Mouse (Mus musculus) T-helper 17 cell (primary cell): ENCODE results near the gene Xbp1.

Experiments
- in situ Hi-C, 2 experiments: fragments of 300-600 bp; cut with MboI, MseI; formaldehyde crosslinking; loops; 1 replicate in 1 of 2; 2 replicates in 1 of 2; pipeline ENCODE4 v1.15.1; 2025; ENCODE audit warnings: high pct_unique_total_duplicates in 2 of 2

Gene Xbp1

DNA sequence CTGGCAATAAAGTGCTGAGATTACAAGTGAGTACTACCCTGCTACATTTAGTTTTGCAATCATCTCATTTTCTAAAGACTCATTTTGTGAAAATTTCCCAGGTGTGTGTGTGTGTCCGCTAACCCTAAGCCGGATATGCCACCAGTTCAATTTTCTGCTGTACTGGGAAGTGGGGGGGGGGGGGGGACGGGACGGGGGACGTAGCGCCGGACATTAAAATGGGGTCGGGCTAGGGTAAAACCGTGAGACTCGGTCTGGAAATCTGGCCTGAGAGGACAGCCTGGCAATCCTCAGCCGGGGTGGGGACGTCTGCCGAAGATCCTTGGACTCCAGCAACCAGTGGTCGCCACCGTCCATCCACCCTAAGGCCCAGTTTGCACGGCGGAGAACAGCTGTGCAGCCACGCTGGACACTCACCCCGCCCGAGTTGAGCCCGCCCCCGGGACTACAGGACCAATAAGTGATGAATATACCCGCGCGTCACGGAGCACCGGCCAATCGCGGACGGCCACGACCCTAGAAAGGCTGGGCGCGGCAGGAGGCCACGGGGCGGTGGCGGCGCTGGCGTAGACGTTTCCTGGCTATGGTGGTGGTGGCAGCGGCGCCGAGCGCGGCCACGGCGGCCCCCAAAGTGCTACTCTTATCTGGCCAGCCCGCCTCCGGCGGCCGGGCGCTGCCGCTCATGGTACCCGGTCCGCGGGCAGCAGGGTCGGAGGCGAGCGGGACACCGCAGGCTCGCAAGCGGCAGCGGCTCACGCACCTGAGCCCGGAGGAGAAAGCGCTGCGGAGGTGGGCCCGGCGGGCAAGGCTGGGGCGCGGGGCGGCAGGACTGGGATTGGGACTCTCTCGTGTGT lies at the start of gene Xbp1:
Gene Xbp1, plus strand, starts transcription at position 248 of the 854 bp plus-strand sequence.
- in situ Hi-C loops = loop anchor here (5.0 kb wide), 1 partner anchor 33 kb away; no protein-coding TSS in a partner anchor

DNA sequence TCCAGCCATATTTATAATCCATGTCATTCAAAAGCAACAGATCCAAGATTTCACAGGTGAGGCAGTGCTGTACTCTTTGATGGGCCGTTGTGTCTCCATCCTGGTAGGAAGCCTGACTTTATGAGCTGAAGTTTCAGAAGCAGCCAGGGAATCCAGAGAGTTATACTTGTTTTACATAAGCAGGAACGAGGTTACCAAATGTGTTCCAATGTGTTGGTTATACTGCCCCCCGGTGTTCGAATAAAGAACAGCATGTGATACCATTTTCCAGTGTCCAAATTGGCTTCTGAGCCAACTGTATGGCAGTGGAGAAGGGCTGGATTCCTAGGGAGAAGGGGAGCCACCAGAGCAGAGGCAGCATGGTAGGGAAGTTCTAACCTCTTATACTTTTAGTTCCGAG lies 46.3 kb upstream of the Xbp1 start:
- in situ Hi-C loops = no loop called here

DNA sequence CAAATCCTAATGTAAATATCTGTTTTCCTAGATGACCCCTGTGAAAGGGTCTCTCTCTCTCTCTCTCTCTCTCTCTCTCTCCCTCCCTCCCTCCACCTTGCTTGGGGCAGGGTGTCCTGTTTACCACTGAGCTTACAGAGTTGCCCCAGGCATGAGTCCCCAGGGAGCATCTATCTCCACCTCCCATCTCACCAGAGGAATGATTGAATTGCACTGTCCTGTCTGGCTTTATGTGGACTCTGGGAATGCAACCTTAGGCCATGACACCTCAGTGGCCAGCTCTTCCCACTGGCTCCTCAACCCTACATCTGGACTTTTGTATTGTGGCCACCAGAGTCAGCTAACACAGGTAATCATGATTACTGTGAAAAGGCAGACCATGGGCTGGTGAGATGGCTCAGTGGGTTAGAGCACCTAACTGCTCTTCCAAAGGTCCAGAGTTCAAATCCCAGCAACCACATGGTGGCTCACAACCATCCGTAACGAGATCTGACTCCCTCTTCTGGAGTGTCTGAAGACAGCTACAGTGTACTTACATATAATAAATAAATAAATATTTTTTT lies 44.8 kb upstream of the Xbp1 start:
- in situ Hi-C loops = loop anchor here in 1 of 2 experiments (5.0 kb wide), 1 partner anchor 183 kb away; no protein-coding TSS in a partner anchor

DNA sequence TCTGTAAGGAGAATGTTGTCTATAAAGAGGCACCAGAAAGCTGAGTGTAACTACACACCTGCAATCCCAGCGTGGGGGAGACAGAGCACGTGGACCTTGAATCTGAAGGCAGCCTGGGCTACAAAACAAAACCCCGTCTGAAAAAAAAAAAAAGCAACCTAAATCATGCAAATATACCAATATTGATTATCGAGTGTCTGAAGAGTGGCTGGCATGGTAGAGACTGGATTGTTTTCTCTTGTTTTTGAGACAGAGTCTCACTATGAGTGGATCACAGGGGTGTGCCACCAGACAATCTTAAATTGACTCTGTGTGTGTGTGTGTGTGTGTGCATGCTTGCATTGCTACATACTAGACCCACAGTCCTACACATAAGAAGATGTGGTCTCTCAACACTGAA lies 43.7 kb upstream of the Xbp1 start:
- in situ Hi-C loops = loop anchor here in 1 of 2 experiments (5.0 kb wide), 1 partner anchor 185 kb away; no protein-coding TSS in a partner anchor

DNA sequence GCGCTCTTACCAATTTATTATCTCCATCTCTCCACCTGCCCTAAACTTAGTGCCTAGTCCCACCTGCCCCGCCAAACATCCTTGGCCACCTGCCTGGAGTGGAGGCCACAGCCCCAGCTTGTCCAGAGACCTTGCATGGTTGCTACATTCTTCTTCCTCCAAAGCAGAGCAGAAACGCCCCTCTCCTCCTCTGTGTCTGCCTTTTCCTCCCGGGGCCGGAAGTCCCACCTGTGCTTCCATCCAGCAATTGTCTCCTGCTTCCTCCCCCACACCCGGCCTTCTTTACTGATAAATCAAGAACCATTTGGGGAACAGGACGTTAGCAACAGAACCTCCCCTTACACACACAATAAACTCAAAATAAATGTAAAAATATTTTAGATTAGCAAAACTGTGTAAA lies 42.3 kb upstream of the Xbp1 start:
- in situ Hi-C loops = loop anchor here in 1 of 2 experiments (5.0 kb wide), 1 partner anchor 186 kb away; no protein-coding TSS in a partner anchor

DNA sequence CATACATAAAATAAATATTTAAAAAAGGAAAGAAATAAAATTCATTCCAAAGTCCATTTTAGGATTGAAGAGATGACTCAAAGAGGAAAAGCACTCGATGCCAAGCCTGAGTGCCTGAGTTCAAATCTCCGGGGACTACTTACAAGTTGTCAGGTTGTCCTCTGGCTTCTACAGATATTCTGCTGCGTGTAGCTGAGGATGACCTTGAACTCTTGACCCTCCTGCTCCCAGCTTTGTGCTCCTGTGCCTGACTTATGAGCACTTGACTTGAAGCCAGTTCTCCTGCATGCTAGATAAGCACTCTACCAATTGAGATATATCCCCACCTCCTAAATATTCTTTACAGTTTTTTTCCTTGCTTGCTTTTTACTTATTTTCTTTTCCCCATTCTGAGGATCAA lies 41.6 kb upstream of the Xbp1 start:
- in situ Hi-C loops = loop anchor here in 1 of 2 experiments (5.0 kb wide), 1 partner anchor 187 kb away; no protein-coding TSS in a partner anchor

DNA sequence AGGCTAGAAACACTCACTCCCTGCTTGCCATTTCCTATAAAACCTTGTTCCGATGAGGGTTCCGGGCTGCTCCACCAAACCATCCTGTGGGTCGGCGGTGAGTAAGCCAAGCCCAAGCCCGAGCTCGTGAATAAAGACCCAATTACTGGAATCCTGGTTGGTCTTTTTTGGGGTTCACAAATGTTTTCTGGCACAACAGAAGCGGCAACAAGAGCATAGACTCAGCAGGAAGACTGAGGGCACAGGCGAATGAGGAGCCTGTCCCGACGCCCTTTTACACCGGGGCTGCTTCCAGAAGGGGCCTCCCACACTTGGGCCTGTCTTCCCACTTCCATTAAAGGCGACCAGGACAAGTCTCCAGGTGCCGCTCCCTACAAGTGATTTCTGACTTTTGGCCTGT lies 37.9 kb upstream of the Xbp1 start:
- in situ Hi-C loops = loop anchor here (5.0 to 10.0 kb wide), 4 partner anchors 65 to 380 kb away; partner anchors contain the start of gene Dbnl (in 1 of the 2)

DNA sequence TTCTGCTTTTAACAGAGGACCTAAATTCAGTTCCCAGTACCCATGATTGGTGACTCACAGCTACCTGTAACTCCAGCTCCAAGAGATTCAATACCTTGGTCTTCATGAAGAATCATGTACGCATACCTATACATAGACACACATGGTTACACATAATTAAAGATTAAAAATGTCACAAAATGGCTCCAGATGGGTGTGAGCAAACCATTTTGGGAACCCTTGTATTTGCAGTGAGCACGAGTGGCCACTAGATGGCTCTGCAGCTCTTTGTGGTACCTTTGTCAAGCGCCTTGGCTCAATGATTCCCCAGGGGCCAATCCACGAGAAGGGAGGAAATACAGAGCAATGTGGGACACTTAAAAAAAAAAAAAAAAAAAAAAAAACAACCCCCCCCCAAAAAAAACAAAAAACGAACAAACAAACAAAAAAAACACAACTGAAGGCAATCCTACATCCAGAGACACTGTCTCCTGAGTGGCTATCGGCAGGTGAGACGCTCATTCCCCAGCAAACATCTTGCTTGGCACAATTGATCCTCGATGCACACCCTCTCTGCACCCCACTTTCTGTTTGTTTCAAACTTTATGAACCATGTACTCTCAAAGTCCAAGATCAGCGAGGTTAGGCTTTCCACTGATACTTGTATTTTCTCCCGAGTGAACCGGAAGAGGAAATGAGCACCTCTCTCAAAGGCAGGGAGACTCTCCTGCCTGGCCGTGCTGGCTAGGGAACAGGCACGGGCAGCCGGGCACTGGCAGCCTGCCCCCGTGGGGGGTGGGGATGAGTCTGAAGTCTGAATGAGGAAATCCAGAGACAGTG lies 35.1 kb upstream of the Xbp1 start:
- in situ Hi-C loops = loop anchor here (5.0 to 10.0 kb wide), 2 partner anchors 37 to 299 kb away; partner anchors contain the start of genes Xbp1 (in 2 of the 2) and Dbnl (in 1 of the 2)

DNA sequence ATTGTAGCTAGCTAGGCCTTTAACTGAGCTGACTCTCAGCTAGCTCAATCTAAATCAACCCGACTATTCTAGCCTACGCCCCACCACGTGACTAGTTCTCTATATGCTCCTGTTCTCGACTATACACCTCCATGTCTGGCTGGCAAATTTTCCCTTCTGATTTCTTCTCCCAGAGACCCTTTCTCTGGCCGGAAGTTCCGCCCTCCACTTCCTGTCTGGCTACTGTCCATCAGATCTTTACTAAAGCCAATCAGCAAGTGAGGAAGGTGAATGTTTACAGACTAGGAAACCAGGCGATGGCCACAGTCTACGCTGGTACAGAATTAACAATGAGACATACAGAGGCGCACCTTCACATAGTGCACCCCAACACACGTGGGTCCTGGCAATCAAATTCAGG lies 31.0 kb upstream of the Xbp1 start:
- in situ Hi-C loops = loop anchor here (5.0 to 10.0 kb wide), 2 partner anchors 33 to 295 kb away; partner anchors contain the start of genes Xbp1 (in 2 of the 2) and Dbnl (in 1 of the 2)

DNA sequence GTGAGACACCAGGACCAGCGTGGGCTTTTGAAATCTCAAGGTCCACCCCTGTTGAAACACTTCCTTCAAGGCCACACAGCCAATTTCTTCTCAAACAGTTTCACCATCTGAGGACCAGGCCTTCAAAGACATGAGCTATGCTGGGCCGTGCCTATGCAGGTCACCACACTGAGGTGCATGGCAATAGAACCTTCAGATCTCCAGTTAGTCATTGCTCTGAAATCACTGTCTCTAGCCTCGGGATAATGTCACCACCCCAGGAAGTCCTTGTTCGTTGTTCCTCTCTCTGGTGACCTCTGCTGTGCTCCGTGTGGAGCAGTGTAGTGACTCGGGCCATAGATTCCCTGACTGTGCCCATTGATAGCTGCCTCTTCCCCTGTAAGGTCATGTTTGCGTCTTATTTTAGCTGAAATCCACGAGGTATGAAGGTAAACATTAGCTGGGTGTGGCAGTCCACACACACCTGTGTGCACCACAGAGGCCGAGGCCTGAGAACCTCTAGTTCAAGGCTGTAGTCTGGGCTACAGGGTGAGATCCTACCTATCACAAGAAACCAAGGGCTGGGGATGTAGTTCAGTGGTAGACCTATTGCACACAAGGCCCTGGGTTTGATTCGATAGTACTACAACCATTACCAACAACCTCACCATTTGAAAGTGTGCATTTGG lies 29.3 kb upstream of the Xbp1 start:
- in situ Hi-C loops = no loop called here

DNA sequence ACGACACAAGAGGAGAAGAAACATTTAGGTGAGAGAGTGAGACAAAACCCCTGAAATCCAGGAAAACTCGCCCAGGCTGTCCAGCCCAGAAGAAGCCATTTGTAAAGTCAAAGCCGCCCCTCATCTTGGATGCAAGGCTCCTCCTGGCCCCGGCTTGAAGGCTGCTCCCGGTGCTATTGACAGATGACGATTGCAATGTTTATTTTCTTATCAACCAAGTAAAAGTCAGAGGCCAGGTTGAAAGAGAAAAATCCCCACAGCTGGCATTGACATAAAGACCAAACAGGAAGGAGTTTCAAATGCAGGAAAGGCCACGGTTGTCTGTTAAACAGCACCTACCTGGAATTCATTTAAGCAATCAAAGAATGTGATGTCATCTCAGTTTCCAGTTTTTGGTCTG lies 28.5 kb upstream of the Xbp1 start:
- in situ Hi-C loops = no loop called here

DNA sequence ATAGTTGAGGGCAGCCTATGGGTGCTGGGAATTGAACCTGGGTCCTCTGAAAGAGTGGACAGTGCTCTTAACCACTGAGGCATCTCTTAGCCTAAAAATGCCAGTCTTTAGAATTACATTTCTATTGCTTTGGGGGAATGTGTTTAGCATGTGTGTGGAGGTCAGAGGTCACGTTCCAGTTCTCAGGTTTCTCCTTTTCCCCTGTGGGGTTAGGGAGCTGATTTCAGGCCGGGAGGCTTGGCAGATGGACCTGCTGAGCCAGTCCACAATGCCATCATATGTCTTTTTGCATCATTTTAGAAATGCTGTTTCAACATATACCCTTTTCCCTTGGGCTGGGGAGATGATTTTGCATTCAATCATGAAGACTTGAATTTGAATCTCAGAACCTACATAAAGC lies 26.6 kb upstream of the Xbp1 start:
- in situ Hi-C loops = no loop called here

DNA sequence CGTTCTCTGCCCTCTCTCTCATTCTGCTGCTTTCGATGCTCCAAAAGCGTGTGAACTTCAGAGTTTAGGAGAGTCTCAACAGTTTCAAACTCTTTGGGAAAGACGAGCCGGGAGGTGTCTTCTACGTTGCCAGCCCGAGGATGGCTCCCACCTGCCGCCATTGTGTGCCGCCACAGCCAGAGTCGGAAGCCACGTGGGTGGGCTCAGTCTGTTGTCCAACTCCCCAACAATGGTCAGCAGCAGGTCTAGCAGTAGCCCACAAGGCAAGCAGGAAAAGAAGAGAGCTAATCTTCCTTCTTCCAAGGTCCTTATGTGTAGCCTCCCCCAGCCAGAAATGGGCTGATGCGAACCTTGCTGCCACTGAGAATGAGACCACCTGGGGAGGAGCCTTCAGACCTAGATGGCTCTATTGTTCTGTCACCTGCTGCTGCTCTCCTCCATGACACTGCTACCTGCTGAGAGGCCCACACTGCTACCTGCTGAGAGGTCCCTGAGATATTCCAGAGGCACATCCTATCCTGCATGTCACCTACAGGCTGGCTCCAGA lies 25.1 kb upstream of the Xbp1 start:
- in situ Hi-C loops = no loop called here

DNA sequence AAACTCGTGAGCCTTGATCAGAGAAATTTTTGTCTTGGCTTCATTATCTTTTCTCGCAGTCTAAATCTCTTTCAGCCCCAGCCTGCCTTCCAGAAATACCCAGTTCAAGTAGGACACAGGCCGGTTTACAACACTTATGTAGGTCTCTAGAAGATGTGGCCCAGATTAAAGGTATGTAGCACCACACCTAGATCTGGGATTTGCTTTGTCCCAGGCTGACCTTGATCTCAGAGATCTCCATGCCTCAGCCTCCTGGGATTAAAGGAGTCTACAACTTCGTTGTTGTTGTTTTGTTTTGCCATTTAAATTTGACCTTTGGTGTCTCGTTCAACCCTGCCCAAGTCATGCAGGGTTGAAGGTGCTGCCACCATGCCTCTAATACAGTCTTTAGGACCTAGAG lies 24.6 kb upstream of the Xbp1 start:
- in situ Hi-C loops = no loop called here

DNA sequence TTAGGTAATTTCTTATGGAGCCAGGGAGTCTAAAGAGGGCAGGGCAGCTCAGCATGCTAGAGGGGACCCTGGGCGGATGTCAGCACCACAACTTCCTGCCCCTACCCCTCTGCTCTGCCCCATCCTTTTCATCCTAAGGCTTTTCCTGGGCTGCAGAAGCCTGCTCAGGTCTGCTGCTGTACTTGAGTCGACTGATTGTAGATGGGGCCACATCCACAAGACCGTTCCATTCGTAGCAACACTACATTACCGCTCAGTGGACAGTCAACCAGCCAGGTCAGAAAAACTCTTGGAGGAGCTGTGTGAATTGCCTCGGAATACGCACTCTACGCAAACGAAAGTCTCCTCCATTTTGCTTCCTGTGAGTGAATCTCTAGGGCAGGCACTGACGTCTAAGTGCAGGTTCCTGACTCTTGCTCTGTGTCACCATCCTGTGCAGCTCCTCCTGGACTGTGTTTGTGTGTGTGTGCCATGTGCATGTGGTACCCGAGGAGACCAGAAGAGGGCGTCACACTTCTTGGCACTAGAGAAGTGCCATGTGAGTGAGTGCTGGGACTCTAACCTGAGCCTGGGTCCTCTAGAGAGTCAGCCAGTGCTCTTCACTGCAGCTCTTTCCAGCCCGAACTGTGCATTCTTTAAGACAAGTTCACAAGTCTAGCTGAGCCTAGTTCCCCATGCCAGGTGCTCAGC lies 23.8 kb upstream of the Xbp1 start:
- in situ Hi-C loops = no loop called here

DNA sequence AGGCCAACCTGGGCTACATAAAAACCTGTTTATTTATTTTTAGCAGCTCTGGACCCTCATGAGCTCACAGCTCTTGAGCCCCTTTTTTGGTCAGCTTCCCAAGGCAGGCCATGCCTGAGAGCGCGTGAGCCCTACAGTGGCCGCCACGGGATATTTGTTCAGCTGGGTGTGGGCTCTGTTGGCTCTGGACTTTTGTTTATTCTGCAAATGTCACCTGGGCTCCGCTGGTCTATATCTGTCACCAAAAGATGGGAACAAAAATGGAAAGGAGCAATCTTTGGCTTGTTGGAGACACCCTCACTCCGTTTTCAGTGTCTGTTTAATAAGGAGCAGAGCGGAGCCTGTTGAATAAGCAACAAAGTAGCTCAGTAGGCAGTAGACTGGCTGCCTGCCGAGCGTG lies 22.0 kb upstream of the Xbp1 start:
- in situ Hi-C loops = no loop called here

DNA sequence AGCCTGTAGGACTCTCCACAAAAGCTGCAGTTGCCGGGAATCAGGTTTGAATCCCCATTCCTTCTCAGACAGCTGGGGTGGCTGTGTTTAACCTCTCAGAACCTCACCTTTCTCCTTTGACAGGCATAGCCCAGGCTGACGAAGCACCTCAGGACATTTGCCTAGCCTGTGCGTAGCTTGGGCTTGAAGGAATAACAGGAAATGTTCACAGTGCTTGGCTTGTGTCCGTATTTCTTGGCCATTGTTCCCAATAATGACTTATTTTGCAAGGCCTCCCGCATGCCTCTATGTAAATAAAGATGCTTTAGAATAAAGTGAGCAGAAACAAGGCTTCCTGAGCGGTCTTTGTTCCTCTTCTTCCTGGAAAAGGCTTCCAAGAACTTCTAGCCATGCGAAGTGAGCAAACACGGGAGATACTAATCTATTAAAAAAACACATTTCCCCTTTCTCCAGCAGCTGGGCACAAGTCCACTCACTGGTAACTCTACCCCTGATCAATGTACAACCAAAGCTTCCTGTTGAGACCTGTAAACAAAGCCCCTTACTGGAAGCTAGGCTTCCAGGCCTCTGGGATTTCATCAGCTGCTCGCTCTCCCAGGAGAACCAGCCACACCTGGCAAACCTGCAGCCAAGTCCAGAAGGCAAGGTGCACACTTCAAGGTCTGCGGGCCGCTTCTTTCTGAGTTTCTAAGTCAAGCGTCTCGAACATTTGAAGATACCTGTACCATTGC lies 21.4 kb upstream of the Xbp1 start:
- in situ Hi-C loops = no loop called here

DNA sequence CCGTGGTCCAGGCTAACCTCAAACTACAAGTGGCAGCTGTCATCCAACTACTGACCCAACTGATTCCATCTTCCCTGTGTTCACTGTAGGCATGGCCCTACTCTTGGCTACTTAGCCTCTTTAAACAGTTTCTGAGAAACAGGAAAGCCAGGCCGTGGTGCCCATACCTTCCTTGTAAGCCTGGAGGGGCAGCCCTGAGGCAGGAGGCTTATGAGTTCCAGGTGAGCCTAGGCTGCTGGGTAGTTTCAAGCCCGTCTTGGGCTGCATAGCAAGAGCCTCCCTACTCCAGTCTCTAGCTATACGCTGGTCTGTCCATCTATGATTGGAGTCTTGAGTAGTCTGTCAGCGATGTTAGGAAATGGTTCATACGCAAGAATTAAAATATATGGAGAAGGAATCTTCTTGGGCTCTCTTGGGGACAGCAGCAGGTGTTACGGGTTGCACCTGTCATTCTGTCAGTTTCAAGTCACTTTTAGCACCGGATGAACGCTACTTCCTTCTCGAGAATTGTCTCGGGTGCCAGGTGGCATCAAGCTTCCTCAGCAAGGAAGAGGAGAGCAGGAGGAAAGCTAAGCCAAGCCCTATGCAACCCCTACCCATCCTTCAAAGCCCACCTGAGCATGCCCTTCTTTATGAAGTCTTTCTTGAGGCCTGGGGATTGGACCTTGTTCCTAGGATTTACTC lies 20.4 kb upstream of the Xbp1 start:
- in situ Hi-C loops = no loop called here
